Mouse (Mus musculus) embryo, embryonic 10.5 days (tissue): Measurements from ENCODE around the gene Sgms1.
A peak's percentile ranks its signal among the peaks of the same experiment; 100 is the strongest.

Experiments used
- DNase-seq: peaks from one replicate; pipeline ENCODE4 v3.0.0-alpha.2; 2015; ENCODE audit warnings: low spot score

Sgms1 gene

DNA sequence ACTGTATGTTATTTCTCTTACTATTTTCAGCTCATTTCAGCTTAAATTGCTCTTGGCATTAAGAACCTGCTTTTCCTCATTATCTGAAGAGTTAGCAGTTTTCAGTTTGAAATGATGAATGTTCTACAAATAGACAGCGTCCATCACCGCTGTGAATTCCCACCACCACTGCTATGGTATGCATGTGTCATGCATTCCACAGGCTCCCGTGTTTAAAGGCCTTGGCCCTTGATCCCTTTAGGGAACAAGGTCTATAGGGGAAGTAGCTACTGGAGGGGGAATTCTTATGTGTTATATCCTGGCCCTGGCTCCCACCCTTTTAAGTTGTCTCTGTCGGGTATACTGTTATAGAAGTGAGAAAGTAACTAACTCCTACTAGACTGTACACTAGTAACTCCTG lies 210.0 kb downstream of the Sgms1 start:
- no peak for DNase-seq

DNA sequence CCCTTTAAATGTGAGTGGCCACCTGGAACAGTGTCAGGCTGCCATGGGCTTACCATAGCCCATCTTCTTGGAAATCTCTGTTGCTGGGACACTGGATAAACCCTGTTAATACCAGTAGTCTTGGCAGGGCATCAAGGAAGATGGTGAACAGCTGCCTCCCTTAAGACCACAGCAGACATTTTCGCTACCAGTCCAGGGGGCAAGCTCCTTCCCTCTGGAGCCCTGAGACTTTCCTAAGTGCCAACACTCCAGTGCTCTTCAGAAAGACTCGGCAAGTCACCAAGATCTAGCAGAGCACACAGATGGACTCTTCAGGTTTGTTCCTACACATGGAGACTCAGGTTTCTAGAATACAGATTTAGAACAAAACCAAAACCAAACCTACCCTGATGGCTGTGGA lies 211.4 kb downstream of the Sgms1 start:
- no peak for DNase-seq

DNA sequence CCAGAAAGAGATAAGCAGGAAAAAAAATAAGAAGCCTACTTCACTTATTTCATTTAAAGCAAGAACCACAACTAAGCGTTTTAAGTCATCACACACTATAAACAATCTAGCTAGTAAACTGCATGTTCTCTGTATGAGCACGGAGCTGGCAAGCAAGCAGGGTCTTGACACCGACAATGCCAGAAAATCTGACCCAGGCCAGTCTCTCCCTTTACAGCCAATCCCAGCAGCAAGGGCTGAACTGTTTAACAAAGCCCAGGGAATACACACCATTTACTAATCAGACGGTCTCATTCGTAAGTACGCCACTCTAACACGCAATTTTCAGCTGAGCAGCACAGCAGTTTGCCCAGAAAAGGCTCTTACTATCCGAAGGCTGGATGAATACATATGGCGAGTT lies 213.1 kb downstream of the Sgms1 start:
- no peak for DNase-seq

DNA sequence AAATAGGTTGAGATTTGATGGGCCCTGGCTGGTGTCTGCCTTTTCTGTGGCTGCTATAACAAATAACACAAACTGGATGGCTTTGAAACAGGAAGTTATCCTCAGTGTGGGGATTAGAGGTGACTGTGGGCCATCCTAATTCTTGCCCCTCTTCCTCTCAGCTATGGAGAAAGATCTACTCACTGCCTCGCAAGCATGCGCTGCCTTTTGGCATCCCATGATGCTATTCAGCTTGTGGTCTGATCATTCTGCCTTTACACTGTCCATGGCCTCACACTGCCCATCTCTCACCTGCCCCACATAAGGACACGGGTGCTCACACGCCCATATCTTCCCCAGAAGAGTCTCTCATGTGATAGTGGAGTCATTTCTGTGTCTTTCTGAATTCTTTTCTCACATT lies 213.5 kb downstream of the Sgms1 start:
- no peak for DNase-seq

DNA sequence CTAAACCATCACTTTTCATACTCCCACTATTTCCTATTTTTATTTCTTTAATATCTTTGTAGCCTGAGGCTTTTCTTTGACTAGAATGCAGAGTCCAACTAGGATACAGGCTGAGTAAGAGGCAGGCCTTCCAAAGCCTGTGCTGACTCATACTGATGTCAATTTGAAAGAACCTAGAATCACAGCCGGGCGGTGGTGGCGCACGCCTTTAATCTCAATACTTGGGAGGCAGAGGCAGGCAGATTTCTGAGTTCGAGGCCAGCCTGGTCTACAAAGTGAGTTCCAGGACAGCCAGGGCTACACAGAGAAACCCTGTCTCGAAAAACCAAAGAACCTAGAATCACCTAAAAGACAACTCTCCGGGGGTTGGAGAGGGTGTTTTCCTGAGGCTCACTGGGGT lies 214.5 kb downstream of the Sgms1 start:
- no peak for DNase-seq

DNA sequence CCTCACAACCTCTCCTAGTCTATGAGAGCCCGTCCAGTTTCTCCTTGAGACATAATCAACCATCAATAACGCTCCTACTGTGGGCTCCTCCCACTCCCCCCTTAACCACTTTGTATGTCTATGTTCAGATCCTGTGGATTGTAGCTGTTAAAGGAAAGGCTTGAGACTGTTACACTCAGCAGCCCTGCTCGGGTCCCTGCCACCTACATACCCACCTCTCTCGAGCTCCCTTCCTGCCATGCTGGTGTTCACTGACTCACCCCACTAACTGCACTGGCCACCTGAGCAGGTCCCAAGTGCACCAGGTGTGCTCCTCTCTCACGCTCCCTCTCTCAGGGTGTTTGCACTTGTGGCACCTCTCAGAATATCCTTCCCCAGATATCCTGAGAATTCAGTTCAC lies 215.0 kb downstream of the Sgms1 start:
- DNase-seq: no peak

DNA sequence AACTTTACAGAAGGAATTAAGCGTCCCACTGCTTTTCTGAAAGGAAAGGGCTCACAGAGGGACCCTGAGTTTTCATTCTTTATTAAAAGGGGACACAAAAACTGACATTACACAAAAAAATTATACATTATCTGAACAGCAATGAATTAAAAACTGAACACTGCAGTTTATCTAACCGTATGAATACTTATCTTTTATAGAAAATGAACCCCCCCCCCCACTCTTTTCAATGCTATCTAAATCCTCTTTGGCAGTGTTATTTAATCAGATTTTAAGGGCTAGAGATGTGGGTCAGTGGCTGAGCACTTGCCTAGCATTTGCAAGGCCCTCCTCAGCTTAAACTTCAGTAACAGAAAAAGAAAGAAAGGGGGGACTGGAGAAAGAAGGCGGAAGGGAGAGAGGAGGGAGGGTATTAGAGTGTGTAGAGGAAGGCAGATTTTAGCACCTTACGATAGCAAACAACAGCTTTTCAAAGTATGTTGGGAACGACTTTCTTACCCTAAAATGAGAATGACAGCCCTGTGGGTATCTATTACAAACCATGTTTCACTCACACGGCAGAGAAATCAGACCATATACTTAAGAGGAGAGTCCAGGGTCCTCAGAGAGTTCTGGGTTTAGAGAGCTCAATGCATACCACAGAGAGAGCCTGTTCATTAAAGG lies 215.9 kb downstream of the Sgms1 start:
- DNase-seq: no peak

DNA sequence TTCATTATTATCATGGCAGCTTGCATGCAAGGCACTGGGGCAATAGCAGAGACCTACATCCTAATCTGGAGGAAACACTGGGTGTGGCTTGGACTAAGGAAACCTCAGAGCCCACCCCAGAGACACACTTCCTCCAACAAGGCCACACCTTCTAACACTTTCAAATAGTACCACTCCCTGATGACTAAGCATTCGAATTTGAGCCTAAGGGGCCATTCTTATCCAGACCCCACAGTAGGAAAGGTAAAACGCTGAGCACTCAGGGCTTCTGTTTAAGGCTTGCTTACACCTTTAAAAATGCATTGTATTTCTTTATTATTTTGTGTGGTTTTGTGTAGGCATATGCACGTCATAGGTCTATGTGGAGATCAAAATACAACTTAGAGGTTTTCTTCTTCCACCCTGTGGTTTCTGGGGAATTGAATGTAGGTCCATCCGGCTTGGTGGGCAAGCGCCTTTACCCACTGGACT lies 217.0 kb downstream of the Sgms1 start:
- no peak for DNase-seq

DNA sequence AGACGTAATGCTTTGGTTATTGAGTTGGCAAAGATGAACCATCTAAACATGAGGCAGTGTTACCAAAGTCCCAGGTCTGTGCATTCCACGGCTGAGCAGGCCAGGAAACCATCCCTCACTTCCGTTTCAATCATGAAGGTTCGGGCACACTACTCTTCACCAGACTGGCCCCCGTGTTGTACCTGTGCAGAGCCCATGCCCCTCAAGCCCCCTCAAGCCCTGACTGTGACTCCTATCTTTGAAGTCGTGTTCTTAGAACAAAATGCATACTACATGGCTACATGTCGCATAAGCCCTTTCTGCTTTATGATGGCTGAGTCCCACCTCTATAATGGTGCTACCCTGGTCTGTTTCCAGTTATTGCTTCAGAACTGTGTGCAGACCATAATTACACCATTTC lies 217.5 kb downstream of the Sgms1 start:
- no peak for DNase-seq

DNA sequence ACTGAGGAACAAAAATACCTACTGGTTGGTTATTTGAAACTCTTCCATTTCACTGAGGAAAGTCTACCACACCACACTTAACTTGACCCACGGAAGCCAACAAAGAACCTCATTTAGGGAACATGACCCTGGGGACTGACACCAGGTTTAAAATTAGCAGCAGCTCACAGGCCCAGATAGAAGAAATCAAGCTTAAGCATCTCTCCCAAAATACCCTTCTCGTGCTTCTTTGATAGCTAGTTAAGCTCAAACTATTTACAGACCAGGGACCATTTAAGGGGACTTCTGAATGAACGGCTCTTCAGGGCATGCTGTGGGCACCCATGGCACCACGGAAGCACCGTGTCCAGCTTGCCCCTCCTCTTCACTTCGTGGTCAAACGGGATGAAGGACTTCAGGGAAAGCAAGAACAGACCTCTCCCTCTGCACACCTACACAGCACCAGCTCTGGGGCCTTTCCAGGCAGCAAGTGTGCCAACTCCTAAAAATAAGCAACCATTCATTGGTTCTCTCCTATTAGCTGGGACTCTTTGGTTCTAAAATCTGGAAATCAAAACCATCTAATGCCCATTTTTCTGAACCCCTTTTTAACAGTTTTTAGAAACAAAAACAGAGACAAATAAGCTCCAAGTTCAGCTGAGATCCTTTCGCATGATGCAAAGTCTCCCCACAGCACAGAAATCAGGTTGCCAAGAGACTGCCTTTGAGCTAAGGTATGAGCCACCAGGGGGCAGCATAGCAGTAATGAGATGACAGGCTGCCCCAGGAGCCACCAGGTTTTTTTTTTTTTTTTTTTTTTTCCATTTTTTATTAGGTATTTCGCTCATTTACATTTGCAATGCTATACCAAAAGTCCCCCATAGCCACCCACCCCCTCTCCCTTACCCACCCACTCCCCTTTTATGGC lies 219.6 kb downstream of the Sgms1 start:
- peak; percentile 86 for DNase-seq

DNA sequence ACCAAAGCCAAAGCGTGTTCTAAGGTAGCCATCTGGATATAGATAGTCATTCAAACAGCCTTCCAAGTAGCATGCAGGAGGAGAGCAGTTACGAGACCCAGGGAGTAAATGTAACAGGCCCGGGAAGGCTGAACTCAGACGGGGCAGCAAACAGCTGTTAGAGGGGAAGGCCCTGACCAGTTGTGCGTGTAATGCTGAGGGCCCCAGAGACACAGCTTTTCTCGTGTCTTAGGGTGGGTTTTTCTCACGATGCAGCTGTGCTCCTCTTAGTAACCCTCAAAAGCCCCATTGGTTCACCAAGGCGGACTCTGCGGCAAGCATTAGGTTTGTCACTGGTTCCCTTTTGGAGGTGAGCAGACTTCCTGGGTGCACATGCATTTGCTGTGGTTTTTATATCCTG lies 221.5 kb downstream of the Sgms1 start:
- DNase-seq: no peak

DNA sequence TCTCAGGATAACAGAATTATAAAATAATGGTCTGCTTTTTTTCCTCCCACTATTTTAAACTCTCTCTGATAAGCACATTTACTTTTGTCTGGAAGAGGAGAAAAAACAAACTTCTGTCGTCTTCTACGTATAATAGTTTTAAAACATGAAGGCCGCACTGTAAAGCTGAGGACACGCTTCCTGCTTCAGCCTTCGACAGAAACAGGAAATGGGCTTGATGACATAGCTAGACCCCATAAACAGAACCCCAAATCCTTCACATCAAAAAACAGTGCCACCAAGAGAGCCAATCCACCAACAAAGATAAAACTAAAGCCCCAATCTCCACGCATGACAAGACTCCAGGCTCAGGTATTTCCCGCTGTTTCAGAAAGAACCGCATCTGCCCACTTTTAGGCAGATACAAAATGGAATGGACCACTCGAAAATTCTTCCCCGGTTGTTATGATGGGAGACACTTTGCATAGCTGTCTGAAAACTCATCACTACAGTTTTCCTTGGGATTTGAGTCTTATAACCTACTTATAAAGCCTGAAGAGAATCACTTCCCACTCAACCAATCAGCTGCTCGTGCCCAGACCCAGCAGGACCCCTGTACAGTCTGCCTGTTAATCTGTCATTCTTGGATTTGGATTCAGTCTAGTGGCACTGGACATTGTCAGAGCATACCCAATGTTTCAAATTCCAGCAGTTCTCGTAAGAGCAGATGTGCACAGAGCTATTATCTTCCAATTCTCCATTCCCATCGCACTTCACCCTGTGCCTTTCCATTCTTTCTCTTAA lies 222.5 kb downstream of the Sgms1 start:
- no peak for DNase-seq

DNA sequence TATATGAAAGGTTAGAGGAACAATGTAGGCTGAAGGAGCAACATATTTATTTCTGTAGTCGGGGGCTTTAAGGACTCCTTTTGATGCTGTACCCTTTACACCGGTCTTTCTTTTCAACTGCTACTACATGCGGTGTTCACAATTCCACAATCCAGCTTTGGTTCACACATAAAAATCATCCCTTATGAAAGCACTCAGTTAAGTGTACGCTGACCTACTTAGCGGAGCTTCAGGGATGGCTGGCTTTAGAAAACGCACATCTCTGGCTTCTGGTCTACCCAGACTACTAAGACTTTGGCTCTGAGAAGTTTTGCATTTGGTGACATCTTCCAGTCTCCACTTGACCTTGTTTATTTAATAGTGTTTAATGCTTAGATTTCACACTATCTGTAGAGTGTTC lies 223.8 kb downstream of the Sgms1 start:
- DNase-seq: no peak

DNA sequence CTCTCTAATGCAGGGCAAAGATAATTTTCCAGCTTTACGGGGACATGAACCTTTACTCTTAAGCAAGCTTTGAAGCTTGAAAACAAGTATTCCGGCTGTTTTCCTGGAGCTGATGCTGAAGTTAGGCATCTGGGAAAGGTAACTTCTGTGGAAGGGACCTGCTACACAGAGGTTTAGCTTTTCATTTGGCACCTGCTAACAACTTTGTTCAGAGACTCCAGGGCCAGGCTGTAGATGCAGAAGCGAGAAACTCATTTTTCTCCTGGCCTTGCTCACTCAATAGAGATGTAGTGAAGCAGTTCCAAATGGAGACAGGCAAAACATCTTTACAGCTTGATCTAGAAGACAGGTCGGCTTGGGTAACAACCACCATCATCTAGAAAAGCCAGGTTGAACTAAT lies 225.4 kb downstream of the Sgms1 start:
- no peak for DNase-seq

DNA sequence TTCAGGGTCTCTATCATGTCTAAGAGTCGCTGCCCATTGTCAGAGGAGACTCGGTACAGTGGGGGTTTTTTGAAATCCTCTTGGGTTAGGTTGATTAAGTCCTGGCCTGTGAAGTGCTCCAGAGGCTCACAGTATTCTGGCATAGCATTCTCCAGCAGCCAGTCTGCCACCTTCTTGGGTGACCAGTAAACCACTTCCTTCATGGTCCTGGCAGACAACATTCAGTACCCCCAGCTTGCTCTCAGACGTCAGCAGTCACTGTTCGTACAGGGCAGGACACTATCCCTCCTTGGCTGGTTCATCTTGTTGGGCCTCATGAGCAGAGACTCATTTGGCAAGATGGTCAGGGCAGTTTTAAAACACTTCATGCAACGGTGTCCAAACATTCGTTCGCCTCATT lies 229.6 kb downstream of the Sgms1 start:
- no peak for DNase-seq

DNA sequence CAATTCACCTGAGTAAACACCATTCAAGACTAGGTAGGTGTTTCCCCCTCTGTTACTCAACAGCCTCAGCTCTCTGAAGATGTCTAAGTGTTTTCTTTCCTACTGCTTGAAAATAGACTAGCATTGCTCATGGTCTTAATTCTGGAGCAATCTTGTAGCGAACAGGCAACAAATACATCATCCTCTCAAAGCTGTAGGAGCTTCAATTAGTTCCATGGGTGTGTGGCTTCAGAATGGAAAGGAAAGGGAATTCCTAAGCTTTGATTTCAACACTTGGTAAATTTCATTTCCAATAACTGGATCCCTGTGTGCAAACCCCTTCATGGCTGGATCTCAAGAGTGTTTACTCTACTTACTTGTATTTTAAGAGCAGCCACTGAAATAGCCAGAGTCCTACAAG lies 230.3 kb downstream of the Sgms1 start:
- no peak for DNase-seq

DNA sequence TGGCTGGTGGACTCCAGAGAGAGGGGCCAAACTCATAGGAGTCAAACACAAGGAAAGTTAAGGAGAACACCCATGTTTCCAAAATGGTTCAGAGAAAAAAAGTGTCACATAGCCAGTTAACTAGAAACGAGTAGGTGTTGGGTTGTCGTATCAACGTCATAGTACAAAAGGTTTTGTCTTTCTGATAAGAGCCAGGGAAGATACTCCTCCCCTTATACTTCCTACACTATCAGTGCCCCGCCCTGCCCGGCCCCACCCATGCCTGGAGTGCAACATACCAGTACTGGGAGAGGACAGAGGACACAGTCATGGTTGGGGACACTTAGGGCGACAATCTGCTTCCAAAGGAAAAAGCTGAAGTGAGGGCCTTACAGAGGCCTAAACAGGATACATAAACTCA lies 232.5 kb downstream of the Sgms1 start:
- DNase-seq: no peak

DNA sequence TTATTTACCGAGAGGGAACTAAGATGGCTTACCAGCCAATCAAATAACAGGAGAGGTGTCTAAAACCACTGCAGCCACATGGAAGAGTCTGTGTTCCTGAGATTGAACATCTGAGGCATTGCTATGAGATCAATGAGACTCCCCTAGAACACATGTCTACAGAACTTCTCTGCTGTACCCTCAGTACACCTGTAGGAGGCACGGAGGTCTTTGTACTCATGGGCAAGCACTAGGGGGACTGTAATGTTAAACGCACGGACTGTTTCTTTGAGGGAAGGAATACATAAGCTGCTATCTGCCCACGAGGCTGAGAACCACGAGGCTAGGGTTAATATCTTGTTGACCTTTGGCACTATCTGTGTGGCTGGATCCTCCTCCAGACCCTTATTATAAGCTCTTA lies 237.0 kb downstream of the Sgms1 start:
- no peak for DNase-seq

DNA sequence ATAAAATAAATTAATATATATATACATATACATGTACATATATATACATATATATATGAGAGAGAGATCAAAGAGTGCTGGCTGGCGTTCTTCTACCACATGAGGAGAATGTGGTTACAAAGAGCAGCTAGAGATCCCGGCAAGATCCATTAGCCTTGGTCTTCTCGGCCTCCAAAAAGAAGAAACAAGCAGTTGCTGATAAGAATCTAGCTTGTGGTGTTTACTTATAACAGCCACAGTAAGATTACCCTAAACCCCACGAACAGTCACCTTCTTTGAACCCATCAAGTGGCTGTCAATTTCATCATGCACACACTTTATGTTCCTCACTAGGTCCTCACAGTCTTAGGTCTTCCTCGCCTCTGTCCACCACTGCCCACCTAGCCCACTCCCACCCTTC lies 240.8 kb downstream of the Sgms1 start:
- no peak for DNase-seq

DNA sequence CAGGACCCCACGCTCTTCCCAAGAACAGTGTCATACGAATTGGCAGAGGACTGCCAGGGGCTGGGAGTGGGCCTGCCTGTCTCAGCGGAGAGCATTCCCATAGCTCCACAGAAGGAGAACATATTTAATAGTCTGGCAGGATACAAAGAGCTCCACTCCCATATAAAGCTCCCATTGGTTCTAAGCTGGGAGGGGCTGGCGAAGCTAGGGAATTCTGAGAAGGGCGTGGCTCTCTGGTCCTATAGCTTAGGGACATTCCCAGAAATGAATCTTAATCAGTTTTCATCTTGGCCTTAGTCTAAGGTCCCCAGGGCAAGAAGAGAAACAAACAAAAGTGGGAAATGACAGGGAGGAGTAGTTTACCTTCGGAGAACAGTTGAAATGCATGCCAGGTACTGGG lies 247.1 kb downstream of the Sgms1 start:
- no peak for DNase-seq

DNA sequence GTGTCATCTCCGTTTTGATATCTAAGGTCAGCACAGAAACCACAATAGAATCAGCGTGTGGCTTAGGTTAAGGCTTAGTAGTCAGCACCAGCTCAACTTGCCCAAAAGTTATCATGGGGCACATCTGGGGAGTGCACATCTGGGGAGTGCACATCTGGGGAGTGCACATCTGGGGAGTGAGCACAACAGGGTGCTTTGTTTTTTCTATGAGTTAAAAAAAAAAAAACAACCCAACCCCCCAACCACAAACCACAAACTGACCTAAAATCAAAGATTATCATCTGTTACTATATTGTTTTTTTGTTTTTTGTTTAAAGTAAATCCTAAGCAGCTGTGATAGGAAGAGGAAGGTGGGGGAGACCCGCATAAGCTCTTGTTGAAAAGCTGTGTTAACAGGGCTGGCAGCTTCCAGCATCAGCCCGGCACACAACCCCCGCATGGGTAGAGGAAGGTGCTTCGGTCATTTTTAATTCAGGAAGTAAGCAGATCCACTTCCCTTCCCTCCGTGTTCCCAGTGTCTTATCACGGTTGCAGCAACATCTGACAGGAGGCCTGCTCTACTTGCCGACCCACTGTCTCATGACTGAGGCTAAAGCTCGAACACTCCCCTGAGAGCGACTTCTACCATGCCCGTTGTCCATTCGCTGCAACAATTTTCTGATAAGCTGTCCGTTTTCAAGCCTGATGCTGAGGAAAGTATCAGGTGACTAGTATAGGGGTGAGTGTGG lies 251.0 kb downstream of the Sgms1 start:
- DNase-seq: no peak

DNA sequence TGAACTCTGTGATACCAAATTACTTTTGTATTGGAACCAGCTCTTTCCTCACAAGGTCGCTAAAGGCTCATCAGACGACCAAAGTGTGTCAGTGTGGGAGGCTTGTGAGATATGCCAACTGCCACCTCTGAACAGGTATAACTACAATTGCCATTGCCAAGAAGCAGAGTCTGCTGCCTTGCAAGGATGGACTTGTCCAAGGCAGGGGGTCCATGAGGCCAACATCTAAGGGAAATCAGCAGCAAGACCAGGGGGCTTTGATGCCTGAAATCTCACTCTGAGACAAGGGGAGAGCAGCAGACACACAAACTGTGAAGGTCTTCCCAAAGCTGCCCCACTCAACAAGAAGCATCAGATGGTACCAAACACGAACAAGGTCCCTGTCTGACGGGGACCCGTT lies 251.6 kb downstream of the Sgms1 start:
- DNase-seq: no peak
